Mouse (Mus musculus) cortical plate, adult 2 months (tissue): ENCODE data around the gene Grk4.

Experiments used
- CTCF ChIP-seq: fragments of 200-500 bp; IDR thresholded peaks from 2 replicates; pipeline ENCODE4 v1.5.1; 2011; ENCODE audit warnings: mild to moderate bottlenecking, control low read depth, low read length; ENCODE audit not compliant: insufficient read depth; ENCODE audit errors: extremely low read depth
- POLR2A ChIP-seq: fragments of 200-500 bp; IDR thresholded peaks from 2 replicates; pipeline ENCODE4 v1.6.1; 2011; ENCODE audit warnings: mild to moderate bottlenecking, low read length, control low read depth; ENCODE audit not compliant: insufficient read depth; ENCODE audit errors: extremely low read depth

DNA sequence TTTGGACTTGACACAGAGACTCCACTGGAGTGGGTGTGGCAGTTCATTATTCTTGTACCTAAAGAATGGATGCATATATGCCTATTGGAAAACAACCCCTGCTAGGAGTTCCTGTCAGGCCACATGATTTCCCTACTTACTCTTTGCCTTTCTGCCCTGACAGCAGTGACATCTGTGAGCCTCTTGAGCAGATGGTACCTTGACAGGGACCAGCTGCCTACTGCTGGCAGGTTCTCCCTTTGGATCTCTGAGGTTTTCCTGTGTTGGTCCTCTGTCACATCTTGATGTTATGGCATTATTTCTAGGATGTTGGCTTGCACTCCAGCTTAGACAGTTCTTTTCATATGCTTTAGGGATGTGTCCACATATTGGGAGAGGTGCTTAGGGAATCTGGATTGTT lies 69.0 kb downstream of the Grk4 start:
- TF ChIP-seq POLR2A (no peak), CTCF (no peak)
